Mouse (Mus musculus) MEL (cell line): ENCODE results near the gene Coro2b.

Source experiments
- CTCF ChIP-seq, 3 experiments: IDR thresholded peaks in 2 of 3; conservative IDR thresholded peaks in 1 of 3; 2 replicates each; pipeline ENCODE4 v1.5.1; 2011 to 2012; ENCODE audit warnings: low read length in 3 of 3, low read depth in 2 of 3, mild to moderate bottlenecking in 2 of 3, improper control_type of control experiment in 1 of 3, inconsistent platforms in 1 of 3, mixed read lengths in 1 of 3, moderate library complexity in 1 of 3; ENCODE audit not compliant: control insufficient read depth in 1 of 3, insufficient read depth in 1 of 3, poor library complexity in 1 of 3, severe bottlenecking in 1 of 3
- E2F4 ChIP-seq: IDR thresholded peaks from 2 replicates; pipeline ENCODE4 v1.6.1; 2011; ENCODE audit warnings: low read depth, low read length, improper control_type of control experiment, borderline replicate concordance
- ELF1 ChIP-seq: IDR thresholded peaks from 2 replicates; pipeline ENCODE4 v1.6.1; 2014; ENCODE audit warnings: low read depth, mild to moderate bottlenecking, inconsistent platforms, low read length, improper control_type of control experiment, moderate library complexity
- EP300 ChIP-seq, 2 experiments: IDR thresholded peaks; 2 replicates each; pipeline ENCODE4 v1.6.1; 2011; ENCODE audit warnings: improper control_type of control experiment in 2 of 2, low read length in 2 of 2, low read depth in 1 of 2, mild to moderate bottlenecking in 1 of 2
- GATA1 ChIP-seq: IDR thresholded peaks from 2 replicates; pipeline ENCODE4 v1.6.1; 2011; ENCODE audit warnings: low read depth, low read length, improper control_type of control experiment
- MAFK ChIP-seq: IDR thresholded peaks from 2 replicates; pipeline ENCODE4 v1.6.1; 2011; ENCODE audit warnings: low read depth, mild to moderate bottlenecking, low read length, improper control_type of control experiment, borderline replicate concordance
- MAX ChIP-seq: IDR thresholded peaks from 2 replicates; pipeline ENCODE4 v1.6.1; 2011; ENCODE audit warnings: low read length, improper control_type of control experiment
- POLR2A ChIP-seq, 2 experiments: IDR thresholded peaks; 2 replicates each; pipeline ENCODE4 v1.6.1; 2011 to 2012; ENCODE audit warnings: low read length in 2 of 2, mild to moderate bottlenecking in 2 of 2, control low read depth in 1 of 2, improper control_type of control experiment in 1 of 2, low read depth in 1 of 2, moderate library complexity in 1 of 2; ENCODE audit not compliant: control insufficient read depth in 1 of 2, insufficient read depth in 1 of 2, poor library complexity in 1 of 2
- POLR2AphosphoS2 ChIP-seq: IDR thresholded peaks from 2 replicates; pipeline ENCODE4 v1.6.1; 2011; ENCODE audit warnings: low read length, improper control_type of control experiment
- TBP ChIP-seq: IDR thresholded peaks from 2 replicates; pipeline ENCODE4 v1.8.0; 2011; ENCODE audit warnings: low read depth, low read length, improper control_type of control experiment
- USF1 ChIP-seq: IDR thresholded peaks from 2 replicates; pipeline ENCODE4 v1.6.1; 2014; ENCODE audit warnings: low read depth, mild to moderate bottlenecking, inconsistent platforms, low read length, improper control_type of control experiment, moderate library complexity

- no peak for TF ChIP-seq CTCF (IDR thresholded peaks at IDR 0.05 in 2 of 3, conservative IDR thresholded peaks at IDR 0.05 in 1 of 3; ENCODE audit: control insufficient read depth in 1 of 3, insufficient read depth in 1 of 3, low read depth in 2 of 3, low read length in 3 of 3, poor library complexity in 1 of 3, severe bottlenecking in 1 of 3)
- TF ChIP-seq USF1 = no peak
- TF ChIP-seq MAFK = no peak
- TF ChIP-seq POLR2A (IDR thresholded peaks at IDR 0.05; ENCODE audit: control insufficient read depth in 1 of 2, insufficient read depth in 1 of 2, low read depth in 1 of 2, low read length in 2 of 2, poor library complexity in 1 of 2) = no peak
- TF ChIP-seq EP300 (IDR thresholded peaks at IDR 0.05; ENCODE audit: low read depth in 1 of 2, low read length in 2 of 2) = no peak
- TF ChIP-seq ELF1 = no peak
- no peak for TF ChIP-seq MAX
- TF ChIP-seq POLR2AphosphoS2 = no peak
- TF ChIP-seq TBP = no peak
- TF ChIP-seq E2F4 = no peak
- no peak for TF ChIP-seq GATA1
Observed at GRCm38 (mm10) chr9:62422926-62423325, 113.9 kb downstream of the Coro2b start.
